Mouse (Mus musculus) MEL (cell line): ENCODE measurements at regions not wholly inside any gene's neighbourhood (a gene's known extent, or its start where the extent isn't known, plus 50 kb on each side); places are given as distances from the start of the nearest gene placed in this dataset.

Experiments
- DNase-seq: peaks from one replicate; pipeline ENCODE4 v3.0.0; 2011; ENCODE audit warnings: low read depth, low spot score
- H3K27ac ChIP-seq: 2 replicates; pipeline ENCODE4 v1.5.1; 2012; ENCODE audit warnings: low read depth, mild to moderate bottlenecking, control low read depth, low read length, moderate library complexity; ENCODE audit not compliant: control insufficient read depth
- H3K27me3 ChIP-seq, 2 experiments: fragments of 150-350 bp in 1 of 2; sonication (generic) in 1 of 2; 2 replicates each; pipeline ENCODE4 v1.6.1; 2012; ENCODE audit warnings: low read length in 2 of 2, mild to moderate bottlenecking in 2 of 2, improper control_type of control experiment in 1 of 2, moderate library complexity in 1 of 2; ENCODE audit not compliant: insufficient read depth in 2 of 2, control insufficient read depth in 1 of 2
- H3K36me3 ChIP-seq, 2 experiments: 2 replicates each; pipeline ENCODE4 v1.6.1; 2012 to 2014; ENCODE audit warnings: low read length in 2 of 2, improper control_type of control experiment in 1 of 2, inconsistent platforms in 1 of 2, mild to moderate bottlenecking in 1 of 2; ENCODE audit not compliant: insufficient read depth in 2 of 2, control insufficient read depth in 1 of 2
- H3K4me1 ChIP-seq, 2 experiments: fragments of 150-350 bp in 1 of 2; sonication (generic) in 1 of 2; 2 replicates each; pipeline ENCODE4 v1.6.1; 2012; ENCODE audit warnings: low read length in 2 of 2, improper control_type of control experiment in 1 of 2, mild to moderate bottlenecking in 1 of 2; ENCODE audit not compliant: insufficient read depth in 2 of 2, control insufficient read depth in 1 of 2
- H3K4me3 ChIP-seq, 2 experiments: fragments of 150-350 bp in 1 of 2; sonication (generic) in 1 of 2; 2 replicates each; pipeline ENCODE4 v1.5.1; 2012; ENCODE audit warnings: low read depth in 2 of 2, low read length in 2 of 2, mild to moderate bottlenecking in 2 of 2, moderate library complexity in 2 of 2, control low read depth in 1 of 2, improper control_type of control experiment in 1 of 2; ENCODE audit not compliant: control insufficient read depth in 1 of 2, insufficient read depth in 1 of 2
- H3K79me2 ChIP-seq: 2 replicates; pipeline ENCODE4 v1.6.1; 2012; ENCODE audit warnings: mild to moderate bottlenecking, low read length, moderate library complexity; ENCODE audit not compliant: control insufficient read depth, poor library complexity, insufficient read depth
- H3K9ac ChIP-seq: 2 replicates; pipeline ENCODE4 v1.6.1; 2012; ENCODE audit warnings: low read depth, mild to moderate bottlenecking, control low read depth, low read length, moderate library complexity; ENCODE audit not compliant: control insufficient read depth, poor library complexity, severe bottlenecking
- H3K9me3 ChIP-seq: fragments of 150-350 bp; sonication (generic); replicated peaks from 2 replicates; pipeline ENCODE4 v1.6.1; 2012; ENCODE audit warnings: mild to moderate bottlenecking, low read length, improper control_type of control experiment, moderate library complexity; ENCODE audit not compliant: insufficient read depth
- BHLHE40 ChIP-seq: IDR thresholded peaks from 2 replicates; pipeline ENCODE4 v1.6.1; 2012; ENCODE audit warnings: low read depth, mild to moderate bottlenecking, inconsistent platforms, low read length, improper control_type of control experiment, borderline replicate concordance
- CHD2 ChIP-seq: IDR thresholded peaks from 2 replicates; pipeline ENCODE4 v1.6.1; 2011; ENCODE audit warnings: low read length, improper control_type of control experiment
- E2F4 ChIP-seq: IDR thresholded peaks from 2 replicates; pipeline ENCODE4 v1.6.1; 2011; ENCODE audit warnings: low read depth, low read length, improper control_type of control experiment, borderline replicate concordance
- GABPA ChIP-seq: IDR thresholded peaks from 2 replicates; pipeline ENCODE4 v1.6.1; 2012; ENCODE audit warnings: low read depth, mild to moderate bottlenecking, inconsistent platforms, low read length, improper control_type of control experiment, moderate library complexity
- GATA1 ChIP-seq: IDR thresholded peaks from 2 replicates; pipeline ENCODE4 v1.6.1; 2011; ENCODE audit warnings: low read depth, low read length, improper control_type of control experiment
- HCFC1 ChIP-seq: IDR thresholded peaks from 2 replicates; pipeline ENCODE4 v1.6.1; 2012; ENCODE audit warnings: low read depth, mild to moderate bottlenecking, inconsistent platforms, low read length, improper control_type of control experiment, moderate library complexity
- KAT2A ChIP-seq: conservative IDR thresholded peaks from 2 replicates; pipeline ENCODE4 v1.6.1; 2012; ENCODE audit warnings: low read depth, low read length, improper control_type of control experiment, inconsistent platforms
- MAX ChIP-seq: IDR thresholded peaks from 2 replicates; pipeline ENCODE4 v1.6.1; 2011; ENCODE audit warnings: low read length, improper control_type of control experiment
- MYB ChIP-seq: IDR thresholded peaks from 2 replicates; pipeline ENCODE4 v1.6.1; 2011; ENCODE audit warnings: mild to moderate bottlenecking, low read depth, low read length, improper control_type of control experiment
- NRF1 ChIP-seq: IDR thresholded peaks from 2 replicates; pipeline ENCODE4 v1.6.1; 2014; ENCODE audit warnings: low read depth, mild to moderate bottlenecking, inconsistent platforms, low read length, improper control_type of control experiment, moderate library complexity; ENCODE audit not compliant: poor library complexity, insufficient read depth, severe bottlenecking
- POLR2AphosphoS2 ChIP-seq: IDR thresholded peaks from 2 replicates; pipeline ENCODE4 v1.6.1; 2011; ENCODE audit warnings: low read length, improper control_type of control experiment
- RAD21 ChIP-seq: IDR thresholded peaks from 2 replicates; pipeline ENCODE4 v1.6.1; 2011; ENCODE audit warnings: mild to moderate bottlenecking, low read depth, low read length, improper control_type of control experiment
- RCOR1 ChIP-seq: IDR thresholded peaks from 2 replicates; pipeline ENCODE4 v1.6.1; 2012; ENCODE audit warnings: low read depth, mild to moderate bottlenecking, inconsistent platforms, low read length, improper control_type of control experiment
- SIN3A ChIP-seq: IDR thresholded peaks from 2 replicates; pipeline ENCODE4 v1.6.1; 2012; ENCODE audit warnings: low read length, improper control_type of control experiment, inconsistent platforms
- SMC3 ChIP-seq: IDR thresholded peaks from 2 replicates; pipeline ENCODE4 v1.6.1; 2011; ENCODE audit warnings: low read depth, low read length, improper control_type of control experiment
- TBP ChIP-seq: IDR thresholded peaks from 2 replicates; pipeline ENCODE4 v1.8.0; 2011; ENCODE audit warnings: low read depth, low read length, improper control_type of control experiment
- TCF12 ChIP-seq: IDR thresholded peaks from 2 replicates; pipeline ENCODE4 v1.6.1; 2014; ENCODE audit warnings: low read depth, mild to moderate bottlenecking, inconsistent platforms, low read length, improper control_type of control experiment, moderate library complexity
- UBTF ChIP-seq: IDR thresholded peaks from 2 replicates; pipeline ENCODE4 v1.6.1; 2012; ENCODE audit warnings: low read depth, mild to moderate bottlenecking, inconsistent platforms, low read length, improper control_type of control experiment, moderate library complexity, borderline replicate concordance; ENCODE audit not compliant: insufficient read depth
- USF1 ChIP-seq: IDR thresholded peaks from 2 replicates; pipeline ENCODE4 v1.6.1; 2014; ENCODE audit warnings: low read depth, mild to moderate bottlenecking, inconsistent platforms, low read length, improper control_type of control experiment, moderate library complexity
- USF2 ChIP-seq, 2 experiments: IDR thresholded peaks; 2 replicates each; pipeline ENCODE4 v1.6.1; 2011 to 2012; ENCODE audit warnings: improper control_type of control experiment in 2 of 2, low read length in 2 of 2, borderline replicate concordance in 1 of 2, inconsistent platforms in 1 of 2, low read depth in 1 of 2, mild to moderate bottlenecking in 1 of 2; ENCODE audit not compliant: insufficient read depth in 1 of 2
- ZC3H11A ChIP-seq: IDR thresholded peaks from 2 replicates; pipeline ENCODE4 v1.6.1; 2012; ENCODE audit warnings: low read depth, mild to moderate bottlenecking, inconsistent platforms, low read length, improper control_type of control experiment
- ZKSCAN1 ChIP-seq: IDR thresholded peaks from 2 replicates; pipeline ENCODE4 v1.6.1; 2012; ENCODE audit warnings: low read depth, mild to moderate bottlenecking, inconsistent platforms, low read length, improper control_type of control experiment, moderate library complexity
- ZMIZ1 ChIP-seq: IDR thresholded peaks from 2 replicates; pipeline ENCODE4 v1.6.1; 2012; ENCODE audit warnings: low read depth, mild to moderate bottlenecking, inconsistent platforms, low read length, improper control_type of control experiment, moderate library complexity

DNA sequence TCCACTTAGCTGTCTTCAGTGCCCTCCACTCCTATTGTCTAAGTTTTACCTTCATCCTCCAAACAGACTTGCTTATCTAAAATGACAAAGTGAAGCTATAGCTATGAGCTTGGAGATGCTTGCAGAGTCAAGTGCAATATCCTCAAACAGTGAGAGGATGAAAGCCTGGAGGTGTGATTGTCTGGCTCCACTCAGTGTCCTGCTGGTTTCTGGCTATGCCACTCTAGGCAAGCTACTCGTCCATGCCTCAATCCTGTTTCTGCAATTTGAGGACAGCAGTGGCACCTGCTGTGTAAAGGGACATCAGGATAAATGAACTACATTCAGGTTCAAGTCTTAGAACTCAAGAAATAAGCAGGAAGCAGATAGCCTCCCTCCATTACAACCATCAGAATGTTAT, 966.1 kb downstream of the Slc4a3 start (continued):
- TF ChIP-seq POLR2AphosphoS2 (no peak), TCF12 (no peak), GATA1 (no peak)
- TF ChIP-seq, all 39 proteins: peak for 0

DNA sequence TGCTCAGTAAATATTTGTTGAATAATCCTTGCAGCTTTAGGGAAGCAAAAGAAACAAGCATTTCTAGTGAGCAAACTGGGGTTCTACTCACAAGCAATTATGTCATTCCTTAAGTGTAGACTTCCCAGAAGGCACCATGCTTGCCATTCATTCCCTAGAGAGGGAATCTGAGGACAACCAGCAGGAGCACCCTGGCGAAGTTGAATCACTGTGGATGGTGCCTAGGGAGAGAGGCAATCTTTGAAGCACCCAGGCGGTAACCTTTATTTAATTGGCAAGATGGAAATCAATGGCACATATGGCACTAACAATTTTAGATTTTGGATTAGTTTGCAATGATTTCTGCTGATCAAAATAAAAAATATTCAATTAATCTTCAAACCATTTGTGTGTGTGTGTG, 967.4 kb downstream of the Slc4a3 start:
- Histone ChIP-seq H3K79me2 (no peaks in the 10 kb centered on the region), H3K36me3 (no peaks in the 10 kb centered on the region), H3K4me3 (no peak overlapping the region), H3K27me3 (no peaks in the 10 kb centered on the region), H3K9ac (no peak overlapping the region), H3K9me3 (no peaks in the 10 kb centered on the region), H3K27ac (no peak overlapping the region), H3K4me1 (no peaks in the 10 kb centered on the region)
- no peak for DNase-seq
- TF ChIP-seq UBTF (no peak), HCFC1 (no peak), SIN3A (no peak), USF1 (no peak)

DNA sequence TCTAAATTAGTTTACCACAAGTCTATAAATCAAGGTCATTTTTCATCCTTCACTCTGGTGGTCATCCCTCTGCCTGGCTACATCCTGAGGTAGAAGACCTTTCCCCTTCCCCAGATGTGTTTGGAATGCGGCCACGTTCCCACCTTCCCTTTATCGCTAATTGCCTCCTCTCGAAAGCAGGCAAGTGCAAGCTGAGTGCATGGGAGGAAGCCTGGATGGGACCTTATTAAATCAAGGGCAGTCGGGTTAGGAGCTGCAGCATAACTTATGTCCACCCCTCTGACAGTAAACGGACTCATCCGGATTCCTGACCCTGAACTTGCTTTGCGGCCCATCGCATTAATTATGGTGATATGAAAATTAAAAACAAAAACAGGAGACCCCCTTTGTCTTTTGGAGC, 983.5 kb downstream of the Slc4a3 start:
- Histone ChIP-seq H3K4me1 (no peaks in the 10 kb centered on the region), H3K9me3 (no peaks in the 10 kb centered on the region), H3K36me3 (no peaks in the 10 kb centered on the region), H3K4me3 (no peak overlapping the region), H3K9ac (no peak overlapping the region), H3K27me3 (no peaks in the 10 kb centered on the region), H3K79me2 (no peaks in the 10 kb centered on the region), H3K27ac (no peak overlapping the region)
- TF ChIP-seq MAX (no peak), E2F4 (no peak), NRF1 (no peak), UBTF (no peak)
- DNase-seq = no peak

DNA sequence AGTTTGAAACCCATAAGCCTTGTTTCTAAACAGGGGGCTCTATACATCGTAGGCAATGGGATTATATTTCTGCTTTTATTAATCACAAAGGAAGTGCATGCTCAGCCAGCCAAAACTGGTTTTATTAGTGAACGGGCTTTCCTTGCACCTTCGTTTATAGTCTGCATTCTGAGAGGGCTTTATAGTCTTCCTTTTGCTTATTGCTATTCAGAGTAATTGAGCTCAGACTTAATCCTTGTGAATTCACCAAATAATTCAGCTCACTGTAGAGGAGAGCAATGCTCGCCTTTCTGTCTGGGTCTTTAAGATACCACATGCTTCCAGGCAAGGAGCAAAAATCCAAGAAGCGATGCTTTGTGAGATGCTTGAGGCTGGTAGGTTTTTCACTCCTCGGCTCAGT, 984.3 kb downstream of the Slc4a3 start:
- Histone ChIP-seq H3K4me1 (no peaks in the 10 kb centered on the region), H3K4me3 (no peak overlapping the region), H3K9me3 (no peaks in the 10 kb centered on the region), H3K79me2 (no peaks in the 10 kb centered on the region), H3K9ac (no peak overlapping the region), H3K36me3 (no peaks in the 10 kb centered on the region), H3K27me3 (no peaks in the 10 kb centered on the region), H3K27ac (no peak overlapping the region)
- no peak for TF ChIP-seq MYB
- TF ChIP-seq ZC3H11A = no peak
- TF ChIP-seq USF2 (IDR thresholded peaks at IDR 0.05; ENCODE audit: borderline replicate concordance in 1 of 2, insufficient read depth in 1 of 2, low read depth in 1 of 2, low read length in 2 of 2) = no peak
- TF ChIP-seq RCOR1 = no peak
- no peak for TF ChIP-seq GATA1
- no peak for TF ChIP-seq E2F4
- no peak for TF ChIP-seq GABPA
- no peak for TF ChIP-seq SIN3A
- TF ChIP-seq NRF1 = no peak
- TF ChIP-seq HCFC1 = no peak
- no peak for TF ChIP-seq ZMIZ1
- no peak for TF ChIP-seq KAT2A
- TF ChIP-seq SMC3 = no peak
- TF ChIP-seq BHLHE40 = no peak
- TF ChIP-seq ZKSCAN1 = no peak
- TF ChIP-seq CHD2 = no peak
- TF ChIP-seq RAD21 = no peak
- no peak for TF ChIP-seq TBP
- no peak for DNase-seq
